Mouse (Mus musculus) brown adipose tissue, adult 24 weeks (tissue): ENCODE results near the gene Nck2. TPM values are rescaled to one million over a fixed set of nuclear protein-coding genes. Genes with fewer than 3 reads are reported as not detected.

ENCODE experiments used
- polyA plus RNA-seq: library from polyadenylated mRNA; stranded (reverse); fragments of >200 nt; gene quantifications from 2 replicates; pipeline ENCODE4 v1.2.4, GENCODE M21; 2012; ENCODE audit not compliant: missing spikeins, insufficient read depth, insufficient read length

The Nck2 gene
- polyA plus RNA-seq, 1 experiment: 4.7 TPM

Other genes with a start within 250 kb of the Nck2 start
- gene Fhl2, start 247.6 kb upstream of the Nck2 start, polyA plus RNA-seq: not detected in 2 replicates